Mouse (Mus musculus) megakaryocyte, embryonic 14.5 days (primary cell): ENCODE measurements around the gene Sbno1.

Experiments
- FLI1 ChIP-seq: IDR thresholded peaks from 2 replicates; pipeline ENCODE4 v1.6.1; 2012; ENCODE audit warnings: low read length, inconsistent platforms, mixed read lengths
- GATA1 ChIP-seq: IDR thresholded peaks from 3 replicates; pipeline ENCODE4 v1.6.1; 2012; ENCODE audit warnings: mixed read lengths, low read length, inconsistent platforms, borderline replicate concordance

GRCm38 (mm10) chr5:124433048-124433447 is 7.2 kb upstream of the Sbno1 start:
- TF ChIP-seq FLI1 (no peak), GATA1 (no peak)
